Mouse (Mus musculus) left cerebral cortex, postnatal 14 days (tissue): ENCODE measurements around the gene Armcx6. TPM values are rescaled to one million over a fixed set of nuclear protein-coding genes. Genes with fewer than 3 reads are reported as not detected.

ENCODE experiments used
- microRNA-seq, 2 experiments: library from miRNA; unstranded; fragments of <30 nt; microRNA quantifications; one replicate each; pipeline ENCODE4 v1.2.0; 2022
- total RNA-seq, 2 experiments: library from RNA; stranded (reverse); gene quantifications; 2 replicates each; pipeline ENCODE4 v1.2.3; 2021

The Armcx6 gene
- total RNA-seq, 2 experiments from 2014 or later, result 4.2 to 4.9 TPM

Small RNA genes within 50 kb of the gene (microRNA-seq; reads per million reads assigned to microRNA genes)
- 0.67 to 1.1 reads per million in 2 experiments for gene Mir7093

Other genes with a start within 250 kb of the Armcx6 start
- 10 to 100 TPM; 23.5 to 25.3 TPM for gene Timm8a1, start 209.6 kb downstream of the Armcx6 start, total RNA-seq
- gene Btk, start 167.8 kb downstream of the Armcx6 start, total RNA-seq, result 1 to 10 TPM; 1.0 to 1.4 TPM
- 100 to 1,000 TPM; 118 to 132 TPM for gene Rpl36a, start 165.8 kb downstream of the Armcx6 start, total RNA-seq
- 1 to 10 TPM; 9.0 to 9.9 TPM for gene Gla, start 150.3 kb downstream of the Armcx6 start, total RNA-seq
- gene Hnrnph2, start 150.2 kb downstream of the Armcx6 start, total RNA-seq, result 100 to 1,000 TPM; 145 to 146 TPM
- gene Armcx4, start 64.9 kb downstream of the Armcx6 start, total RNA-seq, result 10 to 100 TPM; 44.5 to 44.8 TPM
- 10 to 100 TPM; 58.6 to 64.1 TPM for gene Armcx1, start 33.5 kb downstream of the Armcx6 start, total RNA-seq
- gene Armcx3, start 5.2 kb upstream of the Armcx6 start, total RNA-seq, result 10 to 100 TPM; 77.7 to 85.2 TPM
- gene Armcx2, start 57.8 kb upstream of the Armcx6 start, total RNA-seq, result 10 to 100 TPM; 80.9 to 81.9 TPM
- gene Nxf2, start 213.3 kb upstream of the Armcx6 start, total RNA-seq, result not detected